Mouse (Mus musculus): ENCODE measurements around the gene Apoa2. TPM values are rescaled to one million over a fixed set of nuclear protein-coding genes. Genes with fewer than 3 reads are reported as not detected.

Gene Apoa2
- polyA plus RNA-seq (2016; fragmentation: Nextera tagmentation; extraction: Ambion mirVana), result 2.7 and 4.2 TPM in 2 replicates

- no peak within 1 kb of the TSS for H3K4me3 ChIP-seq
- H3K9me3 ChIP-seq (replicated peaks), result no peaks in the 10 kb centered on the region
- no peak within 1 kb of the TSS for H3K27ac ChIP-seq
- H3K36me3 ChIP-seq, result 0 out of 2 replicates have a peak, but pooled peaks cover 3% of the 10 kb centered on the region
- no peaks in the 10 kb centered on the region for H3K27me3 ChIP-seq
- WGBS, result 81% methylated on average over 5 of the region's 5 CpGs
- H3K4me1 ChIP-seq, result peaks cover 15% of the 10 kb centered on the region
- H3K9ac ChIP-seq, result no peak within 1 kb of the TSS
- ATAC-seq (ENCODE audit: low FRiP score), result no peak
- H3K4me2 ChIP-seq (replicated peaks), result no peak within 1 kb of the TSS
Observed at GRCm38 (mm10) chr1:171224857-171225256, at the start of gene Apoa2. Apoa2 (plus strand) TSS chr1:171225054.

DNA sequence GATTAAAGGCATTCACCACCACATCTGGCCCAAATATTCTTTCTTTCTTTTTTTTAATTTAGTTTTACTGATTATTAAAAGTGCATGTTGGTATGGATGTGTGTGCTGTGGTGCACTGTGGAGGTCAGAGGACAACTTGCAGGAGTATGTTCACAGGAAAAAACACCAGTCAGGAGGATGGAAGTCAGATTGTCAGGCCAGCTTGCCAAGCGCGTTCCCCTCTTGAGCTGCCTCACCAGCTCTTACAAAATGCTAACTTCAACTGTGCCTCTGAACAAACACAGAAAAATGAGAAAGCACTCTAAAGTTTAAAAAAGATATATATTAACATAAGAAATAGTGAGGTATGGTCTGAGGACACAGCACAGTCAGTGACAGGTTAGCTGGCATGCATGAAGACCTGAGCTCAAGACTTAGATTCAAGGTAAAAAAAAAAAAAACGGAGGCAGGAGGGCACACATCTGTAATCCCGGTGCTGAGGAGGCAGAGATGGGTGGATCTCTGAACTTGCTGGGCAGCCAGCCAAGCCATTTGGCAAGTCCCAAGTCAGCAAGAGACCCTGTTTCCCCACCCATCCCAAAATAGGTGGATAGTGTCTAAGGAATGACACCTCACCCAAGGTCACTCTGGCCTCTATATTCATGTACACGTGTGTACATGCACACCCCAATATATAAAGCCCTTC lies 45.2 kb upstream of the Apoa2 start:
- H3K36me3 ChIP-seq, result no peaks in the 10 kb centered on the region
- H3K9ac ChIP-seq, result no peak overlapping the region
- H3K27ac ChIP-seq, result no peak overlapping the region
- ATAC-seq (ENCODE audit: low FRiP score), result no peak
- no peak overlapping the region for H3K4me2 ChIP-seq (replicated peaks)
- no peak overlapping the region for H3K4me3 ChIP-seq
- no peaks in the 10 kb centered on the region for H3K27me3 ChIP-seq
- no peaks in the 10 kb centered on the region for H3K4me1 ChIP-seq
- H3K9me3 ChIP-seq (replicated peaks), result no peaks in the 10 kb centered on the region
- 88% methylated on average over 5 of the region's 5 CpGs for WGBS

- Histone ChIP-seq H3K9me3 (replicated peaks) (no peaks in the 10 kb centered on the region), H3K27me3 (no peaks in the 10 kb centered on the region), H3K4me2 (replicated peaks) (no peak overlapping the region), H3K9ac (no peak overlapping the region), H3K27ac (no peak overlapping the region), H3K4me1 (peaks cover under 1% of the 10 kb centered on the region), H3K4me3 (no peak overlapping the region), H3K36me3 (no peaks in the 10 kb centered on the region)
- 82% methylated on average over 3 of the region's 3 CpGs for WGBS
- no peak for ATAC-seq (ENCODE audit: low FRiP score)
Observed at GRCm38 (mm10) chr1:171183025-171183424, 41.8 kb upstream of the Apoa2 start.

- H3K4me1 ChIP-seq, result peaks cover 6% of the 10 kb centered on the region
- no peak overlapping the region for H3K4me2 ChIP-seq (replicated peaks)
- H3K27me3 ChIP-seq, result no peaks in the 10 kb centered on the region
- WGBS, result 73% methylated on average over 3 of the region's 3 CpGs
- no peaks in the 10 kb centered on the region for H3K36me3 ChIP-seq
- no peak overlapping the region for H3K27ac ChIP-seq
- H3K4me3 ChIP-seq, result no peak overlapping the region
- no peaks in the 10 kb centered on the region for H3K9me3 ChIP-seq (replicated peaks)
- ATAC-seq (ENCODE audit: low FRiP score), result no peak
- H3K9ac ChIP-seq, result no peak overlapping the region
Observed at GRCm38 (mm10) chr1:171183620-171184019, 41.2 kb upstream of the Apoa2 start.

DNA sequence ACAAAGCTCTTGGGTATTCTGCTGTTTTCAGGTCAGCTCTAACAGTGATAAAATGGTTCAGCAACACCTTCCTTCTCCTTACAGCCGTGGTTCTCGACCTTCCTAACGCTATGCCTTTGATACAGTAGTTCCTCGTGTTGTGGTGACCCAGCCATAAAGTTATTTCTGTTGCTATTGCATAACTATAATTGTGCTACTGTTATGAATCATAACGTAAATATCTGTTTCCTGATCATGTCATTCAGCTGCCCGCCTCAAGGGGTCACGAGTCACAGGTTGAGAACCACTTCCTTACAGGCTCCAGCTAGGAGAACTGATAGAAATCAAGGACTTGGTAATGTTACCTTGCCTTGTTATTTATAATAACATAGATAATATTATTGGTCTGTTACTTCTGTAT lies 40.5 kb upstream of the Apoa2 start:
- no peaks in the 10 kb centered on the region for H3K27me3 ChIP-seq
- ATAC-seq (ENCODE audit: low FRiP score), result no peak
- H3K36me3 ChIP-seq, result no peaks in the 10 kb centered on the region
- H3K27ac ChIP-seq, result no peak overlapping the region
- H3K4me3 ChIP-seq, result no peak overlapping the region
- no peaks in the 10 kb centered on the region for H3K9me3 ChIP-seq (replicated peaks)
- H3K4me1 ChIP-seq, result peaks cover 12% of the 10 kb centered on the region
- H3K9ac ChIP-seq, result no peak overlapping the region
- no peak overlapping the region for H3K4me2 ChIP-seq (replicated peaks)
- 89% methylated on average over 7 of the region's 7 CpGs for WGBS

DNA sequence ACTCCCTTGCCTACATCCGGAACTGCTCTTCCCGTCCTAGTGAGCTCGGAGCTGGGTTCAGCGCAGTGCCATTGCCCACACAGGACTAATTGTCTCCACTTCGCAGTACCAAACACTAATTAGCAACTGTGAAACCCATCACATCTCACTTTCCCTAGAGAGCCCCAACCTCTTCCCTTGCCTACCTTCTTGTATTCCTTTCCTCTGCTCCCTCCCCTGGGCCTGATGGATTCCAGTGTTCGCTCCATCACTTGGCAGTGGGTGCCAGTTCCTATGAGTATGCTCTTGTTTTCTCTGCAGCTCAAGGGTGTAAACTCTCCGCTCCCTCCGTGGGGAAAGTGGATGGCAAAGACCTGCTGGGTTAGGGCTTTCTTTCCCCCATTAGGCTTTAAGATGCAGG lies 39.2 kb upstream of the Apoa2 start:
- Histone ChIP-seq H3K4me3 (no peak overlapping the region), H3K4me2 (replicated peaks) (no peak overlapping the region), H3K27me3 (0 out of 2 replicates have a peak, but pooled peaks cover 3% of the 10 kb centered on the region), H3K4me1 (peaks cover 14% of the 10 kb centered on the region), H3K27ac (no peak overlapping the region), H3K9ac (no peak overlapping the region; the same call in 1 of the 2 replicates), H3K9me3 (replicated peaks) (no peaks in the 10 kb centered on the region), H3K36me3 (no peaks in the 10 kb centered on the region)
- WGBS, result 73% methylated on average over 8 of the region's 8 CpGs
- no peak for ATAC-seq (ENCODE audit: low FRiP score)

DNA sequence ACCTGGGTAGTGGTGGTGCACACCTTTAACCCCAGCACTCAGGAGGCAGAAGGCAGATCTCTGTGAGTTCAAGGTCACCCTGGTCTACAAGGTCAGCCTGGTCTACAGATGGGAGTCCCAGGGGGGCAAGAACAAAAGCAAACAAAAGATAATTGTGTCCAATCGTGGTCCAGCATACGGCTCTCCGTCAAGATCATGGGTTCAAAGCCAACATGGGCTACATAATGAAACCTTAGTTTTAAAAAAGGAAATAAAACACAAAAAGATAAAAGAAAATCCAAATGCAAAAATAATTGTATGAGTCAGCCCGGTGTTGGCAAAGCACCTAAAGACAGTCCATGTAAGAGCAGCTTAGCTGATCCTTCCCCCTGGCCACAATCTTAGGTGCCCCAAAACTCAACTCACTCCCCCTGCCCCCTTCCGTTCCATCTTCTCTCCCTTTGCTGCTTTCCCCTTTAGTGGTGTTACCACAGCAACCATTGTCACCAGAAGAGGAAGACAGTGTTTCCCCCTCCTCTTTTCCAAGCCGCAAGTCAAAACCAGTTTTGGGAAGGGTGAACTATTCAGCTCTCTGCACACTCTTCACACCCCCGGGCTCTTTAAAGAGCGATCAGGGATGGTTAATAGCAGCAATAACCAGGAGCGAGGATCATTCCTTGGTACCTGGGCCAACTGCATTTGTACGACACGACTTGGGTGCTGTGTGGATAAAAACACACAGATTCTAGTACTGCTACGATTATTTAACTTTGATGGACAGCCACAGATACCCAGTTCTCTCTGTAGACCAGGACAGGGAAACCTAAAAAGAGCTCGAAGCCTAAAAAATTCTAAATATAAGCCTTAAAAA lies 36.8 kb upstream of the Apoa2 start:
- no peaks in the 10 kb centered on the region for H3K36me3 ChIP-seq
- H3K27ac ChIP-seq, result 0 out of 2 replicates have a peak overlapping the region, but pooled peaks have one; percentile 5
- no peak for ATAC-seq (ENCODE audit: low FRiP score)
- no peak overlapping the region; the same call in 1 of the 2 replicates for H3K4me2 ChIP-seq (replicated peaks)
- 30% methylated on average over 13 of the region's 13 CpGs for WGBS
- H3K27me3 ChIP-seq, result peaks cover 13% of the 10 kb centered on the region
- H3K4me3 ChIP-seq, result no peak overlapping the region
- no peaks in the 10 kb centered on the region for H3K9me3 ChIP-seq (replicated peaks)
- H3K4me1 ChIP-seq, result peaks cover 23% of the 10 kb centered on the region
- H3K9ac ChIP-seq, result no peak overlapping the region

- no peak overlapping the region for H3K9ac ChIP-seq
- H3K36me3 ChIP-seq, result no peaks in the 10 kb centered on the region
- ATAC-seq (ENCODE audit: low FRiP score), result no peak; the same call in 1 of the 2 replicates
- H3K9me3 ChIP-seq (replicated peaks), result no peaks in the 10 kb centered on the region
- H3K4me2 ChIP-seq (replicated peaks), result no peak overlapping the region
- no peak overlapping the region for H3K4me3 ChIP-seq
- 11% methylated on average over 8 of the region's 8 CpGs for WGBS
- H3K27ac ChIP-seq, result 0 out of 2 replicates have a peak overlapping the region, but pooled peaks have one; percentile 6
- H3K27me3 ChIP-seq, result peaks cover 19% of the 10 kb centered on the region
- peaks cover 33% of the 10 kb centered on the region for H3K4me1 ChIP-seq
Observed at GRCm38 (mm10) chr1:171189046-171189445, 35.8 kb upstream of the Apoa2 start.

GRCm38 (mm10) chr1:171189476-171190114 lies 35.3 kb upstream of the Apoa2 start:
- no peaks in the 10 kb centered on the region for H3K36me3 ChIP-seq
- H3K4me2 ChIP-seq (replicated peaks), result no peak overlapping the region
- 27% methylated on average over 14 of the region's 14 CpGs for WGBS
- no peak overlapping the region for H3K9ac ChIP-seq
- H3K4me3 ChIP-seq, result no peak overlapping the region
- H3K27me3 ChIP-seq, result peaks cover 24% of the 10 kb centered on the region
- H3K9me3 ChIP-seq (replicated peaks), result no peaks in the 10 kb centered on the region
- no peak overlapping the region for H3K27ac ChIP-seq
- H3K4me1 ChIP-seq, result peaks cover 38% of the 10 kb centered on the region
- 0 out of 2 replicates have a peak, but pooled peaks have one; percentile 38 for ATAC-seq (ENCODE audit: low FRiP score)

DNA sequence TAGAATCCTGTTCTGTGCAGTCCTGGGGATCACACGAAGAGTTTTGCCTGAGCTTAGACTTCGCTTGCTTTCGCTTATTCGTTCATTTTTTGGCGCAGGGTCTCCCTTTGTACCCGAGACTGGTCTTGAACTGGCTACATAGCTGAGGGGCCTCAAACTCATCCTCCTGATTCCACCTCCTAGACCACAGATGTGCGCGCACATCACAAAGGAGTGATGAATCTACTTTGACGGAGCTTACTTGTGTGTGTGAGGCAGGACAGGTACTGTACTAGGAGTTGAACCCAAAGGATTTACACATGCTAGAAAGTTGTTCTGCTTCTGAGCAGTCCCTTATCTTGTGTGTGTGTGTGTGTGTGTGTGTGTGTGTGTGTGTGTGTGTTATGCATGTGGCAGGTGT lies 34.0 kb upstream of the Apoa2 start:
- no peaks in the 10 kb centered on the region for H3K36me3 ChIP-seq
- ATAC-seq (ENCODE audit: low FRiP score), result no peak
- 91% methylated on average over 9 of the region's 9 CpGs for WGBS
- no peak overlapping the region for H3K4me2 ChIP-seq (replicated peaks)
- H3K27ac ChIP-seq, result no peak overlapping the region
- no peak overlapping the region for H3K4me3 ChIP-seq
- no peak overlapping the region for H3K9ac ChIP-seq
- H3K27me3 ChIP-seq, result peaks cover 36% of the 10 kb centered on the region
- H3K4me1 ChIP-seq, result peaks cover 47% of the 10 kb centered on the region
- no peaks in the 10 kb centered on the region for H3K9me3 ChIP-seq (replicated peaks)

GRCm38 (mm10) chr1:171192283-171192682 lies 32.6 kb upstream of the Apoa2 start:
- no peak overlapping the region for H3K27ac ChIP-seq

More at GRCm38 (mm10) chr1:171192283-171192682, 32.6 kb upstream of the Apoa2 start:
- 49% methylated on average over 10 of the region's 10 CpGs for WGBS
- H3K36me3 ChIP-seq, result no peaks in the 10 kb centered on the region
- H3K4me2 ChIP-seq (replicated peaks), result no peak overlapping the region
- no peak for ATAC-seq (ENCODE audit: low FRiP score)
- H3K4me1 ChIP-seq, result peaks cover 49% of the 10 kb centered on the region
- no peak overlapping the region for H3K4me3 ChIP-seq
- H3K27me3 ChIP-seq, result peaks cover 49% of the 10 kb centered on the region
- no peak overlapping the region for H3K9ac ChIP-seq
- no peaks in the 10 kb centered on the region for H3K9me3 ChIP-seq (replicated peaks)

All from hindbrain, embryonic 12.5 days (tissue).